Comparison of ENCODE assay signal across 8 mouse cellular contexts in genomic region chr7:60047481-60048201, GRCm38 (mm10). TPM values are rescaled to one million over a fixed set of nuclear protein-coding genes. Genes with fewer than 3 reads are reported as not detected.
DNase-seq lines count a peak whose midpoint lies in the region.

No protein-coding gene starts in this region.

- DNase-seq in heart, adult 11 months = peak; percentile 69
- DNase-seq in heart, postnatal 36 days = no peak
- peak; percentile 40 to 44 for DNase-seq in frontal cortex, postnatal 10 days (ENCODE audit: low spot score in 2 of 2)
- peak; percentile 44 to 62 for DNase-seq in layer of hippocampus, postnatal 36 days
- peak; percentile 33 for DNase-seq in right cerebral cortex, postnatal 25 days
- DNase-seq in gastrocnemius, postnatal 14 days = no peak
- DNase-seq in embryo, embryonic 10.5 days (ENCODE audit: low spot score) = no peak
- no peak for DNase-seq in gastrocnemius, postnatal 4 days (ENCODE audit: low spot score in 2 of 2)

- intact Hi-C loops in heart, postnatal 36 days (cut with DNase I) = no loop called here
- intact Hi-C loops in gastrocnemius, postnatal 14 days (cut with DNase I; ENCODE audit: low total_unique reads) = no loop called here

RNA-seq across cellular contexts. Expression of gene Gm38393, which starts 42.8 kb away (rescaled TPM):
- total RNA-seq in heart, postnatal 36 days (2021) = 1 to 10 TPM; 3.1 to 3.4 TPM
- total RNA-seq in layer of hippocampus, postnatal 36 days (2021) = 10 to 100 TPM; 63.8 to 72.6 TPM
- total RNA-seq in gastrocnemius, postnatal 14 days (2021) = 1 to 10 TPM; 1.0 to 1.2 TPM
- 1 to 10 TPM; 1.4 to 1.7 TPM for total RNA-seq in gastrocnemius, postnatal 4 days (2021)

RNA-seq across cellular contexts. Expression of gene Snurf, which starts 42.8 kb away (rescaled TPM):
- 100 to 1,000 TPM; 235 to 328 TPM for total RNA-seq in heart, postnatal 36 days (2021)
- total RNA-seq in layer of hippocampus, postnatal 36 days (2021) = 1,000 to 10,000 TPM; 2,047 to 2,286 TPM
- 10 to 100 TPM; 58.8 to 75.6 TPM for total RNA-seq in gastrocnemius, postnatal 14 days (2021)
- total RNA-seq in gastrocnemius, postnatal 4 days (2021) = 10 to 100 TPM; 46.0 to 47.7 TPM

Comparison
In these comparisons a context has a peak if more than half of its experiments do, and no peak if none do; other contexts are left out.
1. DNase-seq: peak in heart, adult 11 months (single experiment), frontal cortex, postnatal 10 days (2 of 2), layer of hippocampus, postnatal 36 days (2 of 2) and right cerebral cortex, postnatal 25 days (single experiment); none in heart, postnatal 36 days (0 of 2), gastrocnemius, postnatal 14 days (single experiment), embryo, embryonic 10.5 days (single experiment) and gastrocnemius, postnatal 4 days (0 of 2).
2. RNA of gene Gm38393, which starts 42.8 kb away (total RNA-seq): 63.8 to 72.6 TPM in layer of hippocampus, postnatal 36 days; 3.1 to 3.4 TPM in heart, postnatal 36 days, 1.4 to 1.7 TPM in gastrocnemius, postnatal 4 days and 1.0 to 1.2 TPM in gastrocnemius, postnatal 14 days; every median in the first group is over 10 times any median in the second.
3. RNA of gene Snurf, which starts 42.8 kb away (total RNA-seq): 2,047 to 2,286 TPM in layer of hippocampus, postnatal 36 days; 235 to 328 TPM in heart, postnatal 36 days, 58.8 to 75.6 TPM in gastrocnemius, postnatal 14 days and 46.0 to 47.7 TPM in gastrocnemius, postnatal 4 days; every median in the first group is over 4 times any median in the second.